Comparison of ENCODE assay signal across 13 mouse cellular contexts in the genomic region with DNA sequence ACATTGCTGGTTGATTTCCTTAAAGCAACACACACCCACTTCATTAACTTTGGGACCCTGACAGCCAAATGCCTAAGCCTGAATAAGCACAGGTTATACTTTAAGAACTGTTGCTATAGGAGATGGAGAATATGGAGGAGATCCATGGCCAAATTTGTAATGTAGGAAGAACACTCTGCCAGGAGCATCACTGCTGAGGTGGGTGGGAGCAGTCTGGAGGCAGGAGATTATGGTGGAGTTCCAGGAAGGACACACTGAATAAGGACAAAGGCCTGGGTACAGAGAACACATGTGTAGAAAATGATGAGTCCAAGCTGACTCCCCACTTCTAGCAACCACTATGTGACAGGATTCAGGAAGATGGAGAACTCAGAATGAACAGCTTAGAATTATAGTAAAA.
"Had no signal": no experiment of that assay in that cellular context is flagged by ENCODE, and none has a peak within 500 bp of the region (broad histone marks: within the 10 kb centered on the region; RNA-seq: fewer than 3 reads in every experiment).

No protein-coding gene starts in this region.

- ATAC-seq: intestine, embryonic 16.5 days; liver, postnatal 0 days; lung, postnatal 0 days; midbrain, embryonic 13.5 days had no signal

- DNase-seq: kidney, adult 18-20 months; kidney, adult 9 months; kidney, postnatal 14 days; kidney, postnatal 4 days; left cerebral cortex, postnatal 4 days; liver, postnatal 0 days; lung, embryonic 14.5 days; spleen, adult 18-20 months; thymus, adult 18-20 months; thymus, postnatal 36 days had no signal
